Mouse (Mus musculus) intestine, embryonic 14.5 days (tissue): Measurements from ENCODE around the gene Kcnip2. TPM values are rescaled to one million over a fixed set of nuclear protein-coding genes. Genes with fewer than 3 reads are reported as not detected.

ENCODE experiments used
- ATAC-seq: fragments of 200-750 bp; cut with Nextera tagmentation; replicated peaks from 2 replicates; pipeline ENCODE4 v1.8.0; 2017; ENCODE audit warnings: low read depth, moderate number of reproducible peaks, moderate TSS enrichment, moderate library complexity; ENCODE audit not compliant: low FRiP score, low TSS enrichment
- DNase-seq: peaks from one replicate; pipeline ENCODE4 v3.0.0-alpha.2; 2018; ENCODE audit warnings: low spot score
- H3K27ac ChIP-seq: fragments of 300-500 bp; sonication (generic); 2 replicates; pipeline ENCODE4 v1.5.1; 2014; ENCODE audit warnings: low read depth, mild to moderate bottlenecking, control low read depth
- H3K27me3 ChIP-seq: fragments of 300-500 bp; sonication (generic); replicated peaks from 2 replicates; pipeline ENCODE4 v1.6.1; 2014; ENCODE audit warnings: low read length, control low read depth; ENCODE audit not compliant: control insufficient read depth, insufficient read depth
- H3K36me3 ChIP-seq: fragments of 300-500 bp; sonication (generic); 2 replicates; pipeline ENCODE4 v1.6.1; 2014; ENCODE audit warnings: low read length, control low read depth; ENCODE audit not compliant: control insufficient read depth, insufficient read depth
- H3K4me1 ChIP-seq: fragments of 300-500 bp; sonication (generic); replicated peaks from 2 replicates; pipeline ENCODE4 v1.6.1; 2014; ENCODE audit warnings: low read length, control low read depth, mixed read lengths; ENCODE audit not compliant: control insufficient read depth, insufficient read depth
- H3K4me2 ChIP-seq: fragments of 300-500 bp; sonication (generic); 2 replicates; pipeline ENCODE4 v1.6.1; 2014; ENCODE audit warnings: low read length
- H3K4me3 ChIP-seq: fragments of 300-500 bp; sonication (generic); 2 replicates; pipeline ENCODE4 v1.5.1; 2014; ENCODE audit warnings: low read depth, low read length, control low read depth, mixed read lengths
- H3K9ac ChIP-seq: fragments of 300-500 bp; sonication (generic); 2 replicates; pipeline ENCODE4 v1.6.1; 2014; ENCODE audit warnings: mild to moderate bottlenecking, low read length
- H3K9me3 ChIP-seq: fragments of 300-500 bp; sonication (generic); 2 replicates; pipeline ENCODE4 v1.6.1; 2016; ENCODE audit warnings: low read length, control low read depth; ENCODE audit not compliant: control insufficient read depth
- WGBS: fragments of 180-500 bp; shearing (Covaris S2); extraction: QIAGEN DNeasy Blood & Tissue Kit; methylation state at CpG from one replicate; pipeline ENCODE4 v1.1.7; 2014; 5-methylcytosine and 5-hydroxymethylcytosine counted together
- polyA plus RNA-seq: library from polyadenylated mRNA; unstranded; fragments of >200 nt; fragmentation: Nextera tagmentation; extraction: Ambion mirVana; gene quantifications from 2 replicates; pipeline ENCODE4 v1.2.1, GENCODE M21; 2014

The Kcnip2 gene
- polyA plus RNA-seq, 1 experiment from 2014 or later, result 1.6 TPM

DNA sequence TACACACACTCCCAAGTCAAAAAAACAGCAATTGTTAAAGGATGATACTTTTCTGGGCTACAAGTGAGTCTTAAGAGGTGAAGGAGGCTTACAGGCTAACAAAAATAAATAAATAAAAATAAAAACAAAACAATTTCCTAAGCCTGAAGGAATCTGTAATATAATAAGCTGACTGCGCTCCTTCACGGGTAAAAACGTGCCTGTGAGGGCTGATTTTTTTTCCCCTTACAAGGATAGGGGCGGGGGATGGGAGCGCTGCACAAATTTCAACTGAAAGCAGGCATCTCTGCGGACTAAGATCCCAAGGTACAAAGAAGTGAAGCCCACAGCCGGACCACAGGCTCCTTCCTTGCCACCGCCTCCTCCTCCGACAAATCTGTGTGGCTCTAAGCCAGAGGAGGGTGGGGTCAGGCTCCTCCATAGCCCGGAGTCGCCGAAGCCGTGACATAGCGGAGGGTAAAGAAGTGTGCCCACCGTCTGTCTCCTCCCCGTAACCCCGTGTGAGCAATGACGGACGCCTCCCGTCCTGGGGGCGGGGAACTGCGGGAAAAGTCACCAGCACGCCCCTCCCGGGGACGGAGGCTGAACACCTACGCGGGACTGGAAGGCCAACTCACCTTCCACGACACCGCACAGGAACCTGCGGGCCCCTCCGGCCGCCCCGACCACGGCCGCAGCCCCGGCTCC is 33.4 kb downstream of the Kcnip2 start:
- peak overlapping the region; percentile 97 for H3K9ac ChIP-seq
- ATAC-seq, result peak; percentile 47
- DNase-seq, result peak; percentile 87
- peak overlapping the region; percentile 84 for H3K4me2 ChIP-seq
- H3K4me3 ChIP-seq, result peak overlapping the region; percentile 91
- WGBS, result under 1% methylated on average over 32 of the region's 36 CpGs
- no peaks in the 10 kb centered on the region for H3K27me3 ChIP-seq
- H3K9me3 ChIP-seq, result no peaks in the 10 kb centered on the region
- H3K36me3 ChIP-seq, result peaks cover 29% of the 10 kb centered on the region
- H3K27ac ChIP-seq, result peak overlapping the region; percentile 95
- peaks cover 23% of the 10 kb centered on the region for H3K4me1 ChIP-seq

GRCm38 (mm10) chr19:45781676-45782075 is 34.2 kb downstream of the Kcnip2 start:
- Histone ChIP-seq H3K9me3 (no peaks in the 10 kb centered on the region), H3K27ac (no peak overlapping the region), H3K4me2 (peak overlapping the region; percentile 84), H3K9ac (no peak overlapping the region; the same call in 1 of the 2 replicates), H3K36me3 (peaks cover 37% of the 10 kb centered on the region), H3K4me3 (peak overlapping the region; percentile 91), H3K4me1 (peaks cover 23% of the 10 kb centered on the region), H3K27me3 (no peaks in the 10 kb centered on the region)
- DNase-seq (no peak), ATAC-seq (no peak)
- WGBS, result 63% methylated on average over 8 of the region's 8 CpGs

DNA sequence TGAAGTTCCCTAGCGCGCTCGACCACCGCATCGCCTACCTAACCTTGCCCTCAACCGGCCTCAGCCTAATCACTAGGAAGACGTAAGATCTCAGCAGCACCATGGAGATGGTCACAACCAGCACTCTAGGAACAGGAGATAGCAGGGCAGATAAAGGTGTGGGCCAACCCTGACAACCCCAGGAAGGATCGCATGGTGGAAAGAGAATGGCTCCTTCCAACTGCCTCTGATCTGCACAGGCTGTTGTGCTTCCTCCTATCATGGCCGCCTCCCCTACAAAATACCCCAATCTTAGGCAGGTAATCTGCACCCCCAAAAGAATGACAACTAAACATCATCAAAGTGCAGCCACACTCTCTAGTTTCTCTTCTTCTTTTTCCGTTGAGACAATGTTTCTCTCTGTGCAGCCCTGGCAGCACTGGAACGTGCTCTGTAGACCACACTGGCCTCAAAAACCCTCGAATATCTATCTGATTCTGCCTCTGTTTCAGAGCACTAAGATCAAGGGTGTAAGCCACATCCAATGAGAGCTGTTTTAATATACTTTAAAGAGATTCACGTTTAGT is 35.4 kb downstream of the Kcnip2 start:
- Histone ChIP-seq H3K27ac (no peak overlapping the region), H3K27me3 (no peaks in the 10 kb centered on the region), H3K4me1 (peaks cover 23% of the 10 kb centered on the region), H3K9ac (no peak overlapping the region), H3K4me3 (no peak overlapping the region), H3K4me2 (0 out of 2 replicates have a peak overlapping the region, but pooled peaks have one; percentile 4), H3K9me3 (no peaks in the 10 kb centered on the region), H3K36me3 (peaks cover 50% of the 10 kb centered on the region)
- no peak for ATAC-seq
- DNase-seq, result no peak
- WGBS, result 80% methylated on average over 13 of the region's 13 CpGs

DNA sequence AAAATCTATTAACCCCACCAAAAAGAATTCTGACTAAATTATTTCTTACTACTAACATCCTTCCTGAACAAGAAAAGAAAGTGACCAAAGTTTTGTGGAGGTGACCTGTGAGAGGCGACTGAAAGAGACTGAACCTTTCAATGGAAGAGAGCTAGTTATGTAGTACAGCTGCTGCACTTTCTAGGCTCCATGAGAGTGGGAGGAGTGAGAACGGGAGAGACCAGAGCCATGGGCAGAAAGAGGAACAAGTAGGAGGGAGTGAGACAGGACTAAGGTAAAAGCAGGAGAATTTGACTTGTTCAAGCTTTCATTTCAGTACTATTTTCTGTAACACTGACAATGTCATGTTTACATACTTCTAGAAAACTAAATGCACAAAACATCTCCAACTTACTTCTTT is 40.4 kb downstream of the Kcnip2 start:
- no peak overlapping the region for H3K4me3 ChIP-seq
- ATAC-seq (no peak), DNase-seq (no peak)
- H3K9ac ChIP-seq, result no peak overlapping the region
- peaks cover 91% of the 10 kb centered on the region for H3K36me3 ChIP-seq
- H3K27me3 ChIP-seq, result no peaks in the 10 kb centered on the region
- H3K4me2 ChIP-seq, result no peak overlapping the region
- WGBS, result 83% methylated on average over 2 of the region's 2 CpGs
- H3K9me3 ChIP-seq, result no peaks in the 10 kb centered on the region
- H3K4me1 ChIP-seq, result peaks cover 3% of the 10 kb centered on the region
- H3K27ac ChIP-seq, result no peak overlapping the region

DNA sequence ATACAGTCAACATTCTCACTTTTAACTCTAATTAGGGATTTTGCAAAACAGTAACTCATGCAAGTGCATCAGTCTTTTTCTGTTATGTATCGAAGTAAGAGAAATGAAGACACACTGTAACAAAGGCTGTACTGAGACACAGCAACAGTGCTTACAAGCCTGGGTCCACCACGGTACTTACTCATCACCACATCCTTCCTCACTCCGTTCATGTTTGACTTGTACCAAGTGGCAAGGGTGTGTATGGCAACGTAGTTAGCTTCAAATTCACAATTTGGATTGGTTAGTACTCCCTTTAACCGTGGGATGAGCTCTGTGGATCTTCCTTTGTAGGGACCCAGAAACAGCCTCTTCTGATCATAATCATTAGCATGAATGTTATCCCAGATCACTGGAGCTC is 44.4 kb downstream of the Kcnip2 start:
- no peak overlapping the region for H3K4me3 ChIP-seq
- DNase-seq (no peak), ATAC-seq (no peak)
- H3K36me3 ChIP-seq, result peaks cover 99% of the 10 kb centered on the region
- H3K9ac ChIP-seq, result no peak overlapping the region
- WGBS, result 93% methylated on average over 5 of the region's 5 CpGs
- no peaks in the 10 kb centered on the region for H3K9me3 ChIP-seq
- no peaks in the 10 kb centered on the region for H3K27me3 ChIP-seq
- no peak overlapping the region for H3K27ac ChIP-seq
- no peaks in the 10 kb centered on the region for H3K4me1 ChIP-seq
- H3K4me2 ChIP-seq, result no peak overlapping the region

GRCm38 (mm10) chr19:45760810-45761209 is 55.1 kb downstream of the Kcnip2 start:
- no peaks in the 10 kb centered on the region for H3K4me1 ChIP-seq
- no peak overlapping the region for H3K9ac ChIP-seq
- H3K36me3 ChIP-seq, result peaks cover 96% of the 10 kb centered on the region
- H3K4me3 ChIP-seq, result no peak overlapping the region
- H3K27me3 ChIP-seq, result no peaks in the 10 kb centered on the region
- ATAC-seq (no peak), DNase-seq (no peak)
- H3K4me2 ChIP-seq, result no peak overlapping the region
- no peaks in the 10 kb centered on the region for H3K9me3 ChIP-seq
- 81% methylated on average over 3 of the region's 3 CpGs for WGBS
- H3K27ac ChIP-seq, result no peak overlapping the region

DNA sequence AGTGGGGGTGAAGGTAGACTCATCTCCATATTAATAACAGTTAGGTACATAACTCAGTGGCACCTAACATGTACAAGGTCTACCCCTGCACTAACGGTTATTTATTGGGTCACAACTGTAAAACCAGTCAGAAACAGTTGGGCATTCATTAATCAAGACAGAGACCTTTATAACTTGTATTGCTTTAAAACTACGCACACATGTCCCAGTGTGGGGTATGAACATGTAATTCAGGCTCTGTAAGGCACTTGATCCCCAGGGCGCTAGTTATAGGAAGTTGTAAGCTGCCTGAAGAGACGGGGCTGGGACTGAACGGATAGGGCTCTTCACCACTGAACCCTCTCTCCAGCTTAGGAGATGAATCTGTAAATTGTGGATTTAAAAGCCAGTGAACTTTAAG is 57.2 kb downstream of the Kcnip2 start:
- Histone ChIP-seq H3K4me1 (no peaks in the 10 kb centered on the region), H3K27me3 (no peaks in the 10 kb centered on the region), H3K9me3 (no peaks in the 10 kb centered on the region), H3K27ac (no peak overlapping the region), H3K4me2 (no peak overlapping the region), H3K36me3 (peaks cover 96% of the 10 kb centered on the region), H3K9ac (no peak overlapping the region), H3K4me3 (no peak overlapping the region)
- DNase-seq, result no peak
- no peak for ATAC-seq
- 88% methylated on average over 5 of the region's 5 CpGs for whole genome bisulfite sequencing

GRCm38 (mm10) chr19:45753551-45753950 is 62.3 kb downstream of the Kcnip2 start:
- Histone ChIP-seq H3K4me1 (peaks cover 2% of the 10 kb centered on the region), H3K27ac (no peak overlapping the region), H3K36me3 (peaks cover 79% of the 10 kb centered on the region), H3K4me3 (no peak overlapping the region), H3K9ac (no peak overlapping the region), H3K4me2 (no peak overlapping the region), H3K9me3 (no peaks in the 10 kb centered on the region), H3K27me3 (no peaks in the 10 kb centered on the region)
- no peak for DNase-seq
- no peak for ATAC-seq
- 92% methylated on average over 3 of the region's 3 CpGs for WGBS

- Histone ChIP-seq H3K4me2 (no peak overlapping the region), H3K4me1 (peaks cover 6% of the 10 kb centered on the region), H3K27me3 (no peaks in the 10 kb centered on the region), H3K9me3 (no peaks in the 10 kb centered on the region), H3K27ac (no peak overlapping the region), H3K9ac (no peak overlapping the region), H3K4me3 (no peak overlapping the region), H3K36me3 (peaks cover 63% of the 10 kb centered on the region)
- no peak for ATAC-seq
- no peak for DNase-seq
- 90% methylated on average over 7 of the region's 7 CpGs for WGBS
These were observed 64.0 kb downstream of the Kcnip2 start for GRCm38 (mm10) chr19:45751881-45752280.
